Mouse (Mus musculus): Measurements from ENCODE around the gene Gm4737.
"Not testable (repeated sequence)": the region's sequence is repeated elsewhere in the genome, so short reads cannot be mapped to it uniquely, and the experiment has no call there.

The Gm4737 gene

DNA sequence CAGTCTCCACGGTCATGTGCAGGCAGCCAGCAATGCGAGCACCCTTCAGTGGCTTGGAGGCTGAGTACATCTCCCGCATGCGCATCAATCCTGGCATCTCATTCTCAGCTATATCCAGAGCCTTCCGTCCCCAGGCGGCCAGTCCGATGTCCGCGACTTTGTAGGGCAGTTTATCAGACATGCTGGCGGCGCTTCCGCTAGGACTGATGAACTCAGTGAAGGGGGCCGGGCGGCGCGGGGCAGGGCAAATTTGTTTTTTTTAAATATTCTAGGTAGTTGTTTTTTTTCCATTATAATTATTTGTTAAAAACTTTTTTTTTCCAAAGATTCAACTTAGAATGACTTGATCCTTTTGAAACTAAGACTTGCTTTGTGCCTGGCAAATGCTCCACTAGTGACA, at the start of gene Gm4737:
TSS of gene Gm4737 (minus strand) at position 246 of the 400 bp plus-strand sequence.
- not testable (repeated sequence) for DNase-seq

DNA sequence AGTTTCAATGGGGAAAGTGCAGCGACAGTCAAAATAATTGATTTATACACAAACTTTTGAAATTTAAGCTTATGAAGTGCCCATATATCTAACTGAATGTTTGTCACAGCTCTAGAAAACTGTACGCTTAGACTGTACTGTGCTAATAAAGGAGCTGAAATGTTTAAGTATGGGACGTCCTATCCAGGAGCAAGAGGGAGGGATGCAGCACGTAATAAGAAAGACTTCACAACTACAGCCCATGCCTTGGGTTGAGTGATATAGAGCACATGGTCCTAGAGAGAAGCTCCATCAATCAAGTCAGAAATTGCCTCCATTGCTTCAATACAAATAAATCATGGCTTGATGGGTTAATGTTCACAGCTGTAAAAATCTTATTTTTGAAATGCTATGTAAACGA, 40.9 kb upstream of the Gm4737 start:
- DNase-seq, result no peak

DNA sequence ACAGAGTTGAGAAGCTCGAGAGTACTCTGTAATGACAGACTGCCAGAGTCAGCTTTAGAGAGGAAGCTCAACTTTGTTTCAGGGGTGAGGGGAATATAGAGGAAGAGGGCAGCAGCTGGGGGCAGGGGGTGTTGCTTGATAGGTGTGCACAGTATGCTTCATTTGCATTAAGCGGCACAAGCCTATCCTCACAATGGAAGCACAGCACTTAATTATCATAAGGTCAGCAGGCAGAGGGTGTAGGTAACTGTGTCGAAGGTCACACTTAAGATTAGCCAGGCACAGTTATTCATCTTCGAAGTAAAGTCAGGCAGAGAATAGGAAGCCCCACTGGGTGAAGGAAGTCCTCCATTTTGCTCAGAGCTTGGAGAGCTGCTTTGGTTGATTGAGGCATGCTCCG, 28.2 kb upstream of the Gm4737 start:
- DNase-seq, result no peak

DNA sequence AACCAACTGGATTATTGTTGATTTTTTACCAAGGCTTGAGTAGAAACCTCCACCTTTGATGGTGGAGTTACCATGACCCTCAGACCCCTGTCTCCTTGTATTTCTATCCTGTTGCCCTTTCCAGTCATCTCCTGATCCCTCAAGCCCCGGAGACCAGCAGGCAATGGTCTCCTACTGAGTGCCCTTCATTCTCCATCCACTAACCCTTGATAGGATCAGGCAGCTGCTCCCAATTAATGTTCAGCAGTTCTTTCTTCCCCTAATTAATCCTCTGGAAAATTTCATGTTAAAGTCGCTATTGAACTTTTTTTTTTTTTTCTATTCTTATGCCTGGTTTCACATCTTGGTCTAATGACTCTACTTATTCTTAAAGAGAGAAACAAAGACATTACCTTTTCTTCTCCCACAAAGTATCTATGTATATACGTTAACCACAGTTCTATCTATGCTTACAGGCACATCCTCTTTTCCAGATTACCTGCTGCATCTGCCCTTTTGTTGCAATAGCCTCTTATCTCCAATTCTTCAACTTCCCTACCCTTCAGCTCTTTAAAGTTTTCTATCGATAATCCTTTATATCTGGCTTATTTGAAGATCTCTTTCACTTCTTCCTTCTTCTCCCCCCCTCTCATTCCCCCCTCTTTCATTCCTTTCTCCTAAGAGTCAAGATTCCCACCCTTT, 23.4 kb upstream of the Gm4737 start:
- no peak for DNase-seq

DNA sequence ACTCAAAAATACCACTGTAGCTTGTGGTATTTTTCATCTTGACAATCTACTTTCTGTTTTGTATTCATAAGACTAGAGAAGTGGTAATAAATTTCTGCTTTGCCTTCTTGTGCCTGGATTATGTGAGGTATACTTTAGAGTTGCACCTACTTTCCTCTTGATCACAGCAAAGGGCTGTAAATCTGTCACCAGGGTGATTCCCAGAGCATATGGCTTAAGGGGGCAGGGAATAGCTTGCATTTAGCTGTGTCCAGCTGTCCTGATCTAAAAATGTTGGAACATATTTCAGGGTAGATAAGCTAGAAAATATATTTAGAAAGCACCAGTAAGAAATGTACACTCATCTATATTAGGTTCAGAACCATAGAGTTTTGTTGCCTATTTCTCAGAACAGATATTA, 18.2 kb upstream of the Gm4737 start:
- no peak for DNase-seq

DNA sequence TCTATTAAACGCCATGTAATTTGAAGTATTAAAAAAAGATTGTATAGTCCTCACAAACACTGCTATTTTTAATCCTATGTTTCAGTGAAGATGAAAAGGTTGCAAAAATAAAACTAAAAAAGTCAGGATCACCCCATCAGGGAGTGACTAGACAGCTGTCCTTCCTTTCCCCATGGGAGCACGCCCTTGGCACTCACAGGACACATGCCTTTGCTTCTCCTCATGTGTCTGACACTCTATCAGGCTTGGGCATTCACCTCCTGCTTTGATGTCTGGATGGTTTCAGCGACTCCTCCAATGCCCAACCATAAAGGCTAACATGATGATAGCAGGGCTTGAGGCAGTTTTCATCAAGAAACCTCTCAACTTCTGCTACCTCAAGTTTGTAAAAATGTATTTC, 12.1 kb upstream of the Gm4737 start:
- no peak for DNase-seq

DNA sequence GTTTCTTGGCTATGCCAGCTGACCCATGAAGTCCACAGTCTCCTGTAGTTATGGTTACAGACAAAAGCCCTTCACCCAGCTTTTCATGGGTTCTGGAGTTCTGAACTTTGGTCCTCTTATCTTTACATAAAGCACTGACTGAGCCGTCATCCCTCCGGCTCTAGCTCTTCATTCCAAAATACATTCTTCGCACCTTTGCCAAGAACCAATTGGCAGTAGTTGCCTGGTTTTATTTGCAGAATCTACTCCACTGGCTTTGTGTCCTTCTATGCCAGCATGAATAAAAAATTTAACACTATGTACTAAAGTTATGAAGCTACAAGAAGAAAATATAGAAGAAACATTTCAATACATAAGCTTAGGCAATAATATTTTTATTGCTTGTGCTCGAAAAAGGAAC, 10.4 kb upstream of the Gm4737 start:
- no peak for DNase-seq

DNA sequence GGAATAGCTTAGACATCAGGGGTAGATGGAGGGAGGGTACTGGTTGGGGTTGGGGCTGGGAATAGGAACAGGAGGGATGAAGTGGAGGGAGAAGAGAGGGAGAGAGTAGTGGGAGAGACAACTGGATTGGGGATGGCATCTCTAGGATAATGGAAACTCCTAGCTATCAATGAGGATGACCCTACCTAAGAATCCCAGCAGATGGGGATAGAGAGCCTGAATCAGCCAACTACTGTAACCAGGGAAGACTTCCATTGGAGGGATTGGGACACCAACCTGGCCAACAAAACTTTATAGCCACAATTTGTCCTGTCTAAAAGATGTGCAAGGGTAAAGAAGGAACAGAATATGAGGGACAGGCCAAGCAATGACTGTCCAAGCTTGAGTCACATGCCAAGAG, 3.7 kb downstream of the Gm4737 start:
- peak; percentile 2 for DNase-seq

DNA sequence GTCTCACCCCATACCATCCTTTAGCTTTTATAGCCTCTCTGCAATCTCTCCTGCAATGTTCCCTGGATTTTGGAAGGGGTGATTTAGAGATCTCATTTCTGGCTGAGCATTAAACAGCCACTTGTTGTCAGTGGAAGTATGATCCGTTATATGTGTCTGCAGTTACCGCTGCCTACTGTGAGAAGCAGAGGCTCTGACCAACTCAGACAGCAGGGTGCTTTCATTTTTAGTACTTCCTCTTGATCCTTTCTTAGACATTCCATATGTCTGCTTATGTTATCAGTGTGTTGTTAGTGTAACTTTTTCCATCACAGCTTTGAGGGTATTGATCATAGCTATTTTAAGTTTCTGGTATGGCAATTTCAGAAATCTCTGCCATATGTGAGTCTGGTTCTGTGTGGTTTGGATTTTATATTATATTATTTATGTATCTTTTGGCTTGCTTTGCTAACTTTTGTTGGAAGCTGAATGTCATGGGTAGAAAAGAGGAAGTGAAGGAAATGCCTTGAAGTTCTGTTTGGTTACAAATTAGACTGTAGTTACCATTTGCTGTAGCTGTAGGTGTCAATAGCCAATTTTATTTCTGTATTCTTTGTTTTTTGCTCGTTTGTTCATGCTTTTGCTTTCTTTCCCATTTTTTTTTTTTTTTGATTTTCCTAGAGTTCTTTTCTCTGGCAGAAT, 6.1 kb downstream of the Gm4737 start:
- no peak for DNase-seq

DNA sequence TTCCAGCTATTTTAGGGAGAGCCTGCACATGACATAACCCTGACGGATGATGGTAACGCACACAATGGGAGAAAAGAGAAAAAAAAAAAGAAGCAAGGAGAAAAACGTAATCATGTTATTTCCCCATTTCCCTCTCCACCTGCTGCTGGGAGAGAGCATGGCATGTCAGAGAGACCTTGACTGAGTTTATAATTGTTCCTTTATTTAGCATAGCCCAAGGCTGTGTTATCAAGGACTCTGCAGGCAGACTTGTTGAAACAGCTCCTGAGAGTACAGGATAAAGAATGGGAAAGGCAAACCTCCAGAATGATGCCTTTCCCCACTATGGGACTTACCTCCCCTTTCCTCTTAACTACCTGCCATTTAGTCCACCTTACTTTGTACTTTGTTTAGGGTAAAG, 7.9 kb downstream of the Gm4737 start:
- DNase-seq, result no peak

DNA sequence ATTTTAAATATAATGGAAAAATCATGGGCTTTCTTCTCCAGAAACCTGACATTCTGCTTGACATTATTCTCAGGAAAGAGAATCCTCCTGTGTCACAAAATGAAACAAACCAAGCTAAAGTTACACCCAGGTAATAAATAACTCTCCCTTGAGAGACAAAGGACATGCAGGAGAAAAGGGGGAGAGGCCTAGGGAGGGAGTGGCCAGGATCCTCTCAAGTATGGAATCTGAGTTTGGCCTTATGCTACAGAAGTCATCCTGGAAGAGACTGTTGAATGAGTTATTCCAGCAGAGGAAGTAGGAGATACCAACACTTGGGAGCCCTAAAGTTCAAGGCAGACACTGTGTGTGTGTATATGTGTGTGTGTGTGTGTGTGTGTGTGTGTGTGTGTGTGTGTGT, 32.6 kb downstream of the Gm4737 start:
- no peak for DNase-seq

DNA sequence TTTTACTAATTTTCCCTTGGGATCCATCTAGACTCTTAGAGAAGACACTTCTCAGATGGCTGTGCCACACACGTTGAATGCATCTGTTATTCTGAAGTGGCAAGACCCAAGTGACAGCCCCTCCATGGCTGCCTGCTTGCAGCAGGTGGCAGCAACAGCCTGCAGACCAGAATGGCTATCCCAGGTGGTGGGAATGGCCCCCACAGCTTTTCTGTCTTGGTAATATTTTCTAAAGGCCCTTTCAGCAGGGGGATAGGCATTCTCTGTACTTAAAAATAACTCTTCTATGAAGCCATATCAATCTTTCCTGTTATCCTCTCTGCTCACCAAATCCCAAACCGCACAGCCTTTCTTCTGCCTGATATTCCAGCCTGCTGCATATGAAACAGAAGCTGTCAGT, 33.5 kb downstream of the Gm4737 start:
- peak; percentile 12 for DNase-seq

DNA sequence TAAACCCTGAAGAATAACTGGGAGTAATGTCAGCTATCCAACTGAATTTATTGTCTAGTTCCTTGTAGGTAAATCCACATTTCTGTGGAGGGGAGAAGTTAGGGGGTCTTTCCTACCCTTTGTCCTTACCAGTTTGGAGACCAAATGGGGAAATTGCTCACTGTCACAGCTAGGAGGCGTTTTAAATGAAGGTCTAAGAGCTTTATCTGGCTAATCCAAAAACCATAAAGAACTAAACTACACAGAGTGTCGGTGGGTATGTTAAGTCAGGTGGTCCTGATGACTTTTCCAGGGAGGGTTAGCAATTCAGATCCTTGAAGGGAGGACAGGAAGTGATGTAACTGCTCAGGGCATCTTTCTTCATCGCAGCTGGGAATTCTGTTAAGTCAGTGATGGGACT, 34.3 kb downstream of the Gm4737 start:
- DNase-seq, result no peak

DNA sequence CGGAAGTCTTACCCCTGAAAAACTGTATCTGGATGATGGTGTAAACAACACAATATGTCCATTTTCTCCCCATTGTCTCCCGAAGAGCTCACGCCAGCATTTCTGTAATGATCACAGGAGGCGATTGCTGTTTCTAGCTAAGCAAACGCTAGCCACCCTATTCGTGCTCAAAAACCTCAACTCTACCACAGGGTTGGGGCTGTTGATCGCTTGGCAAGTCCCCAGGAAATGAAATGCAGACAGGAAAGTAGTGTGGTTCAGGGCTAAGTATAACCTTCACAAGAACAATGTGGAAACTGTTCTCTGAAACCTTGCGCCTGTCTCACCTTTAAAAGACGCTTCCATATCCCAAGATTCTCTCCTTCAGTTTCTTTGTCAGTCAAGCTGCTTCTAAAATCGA, 34.9 kb downstream of the Gm4737 start, which contains the start of gene Cd96:
TSS of gene Cd96 (minus strand) at position 232 of the 400 bp plus-strand sequence.
- no peak for DNase-seq

DNA sequence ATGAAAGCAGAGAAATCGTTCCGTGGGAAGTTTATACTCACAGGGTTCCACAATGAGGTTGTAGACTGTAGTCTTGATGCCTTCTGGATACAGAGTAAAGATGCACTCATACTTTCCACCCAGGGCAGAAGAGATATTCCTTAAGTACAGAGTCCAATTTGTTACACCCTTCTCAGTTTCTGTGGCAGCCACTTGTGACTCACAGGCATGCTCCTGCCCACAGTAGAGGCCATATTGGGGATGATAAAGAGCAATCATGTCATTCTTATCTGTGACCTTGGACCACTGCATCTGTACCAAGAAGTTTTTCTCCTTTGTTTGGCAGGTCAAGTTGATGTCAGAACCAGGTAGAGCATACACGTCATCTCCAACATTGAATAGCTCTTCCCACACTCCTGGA, 37.2 kb downstream of the Gm4737 start:
- DNase-seq, result no peak

DNA sequence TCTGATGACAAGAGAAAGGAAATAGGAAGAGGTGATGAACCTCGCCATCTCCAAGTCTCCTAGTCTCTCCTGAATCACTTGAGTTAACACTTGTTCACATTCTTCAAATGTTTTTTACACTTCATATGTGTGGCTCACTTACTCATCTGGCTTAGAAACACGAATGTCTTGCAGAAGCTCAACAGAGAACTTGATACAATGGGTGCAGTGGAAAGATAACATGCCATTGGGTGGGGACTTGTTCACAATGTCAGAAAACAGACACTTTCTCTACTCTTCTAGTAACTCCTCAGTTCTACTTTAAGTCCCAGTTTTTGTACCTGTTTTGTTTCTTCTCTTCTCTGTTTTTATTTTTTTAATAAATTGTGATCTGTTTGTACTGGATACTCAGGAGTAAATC, 40.1 kb downstream of the Gm4737 start:
- DNase-seq, result no peak

DNA sequence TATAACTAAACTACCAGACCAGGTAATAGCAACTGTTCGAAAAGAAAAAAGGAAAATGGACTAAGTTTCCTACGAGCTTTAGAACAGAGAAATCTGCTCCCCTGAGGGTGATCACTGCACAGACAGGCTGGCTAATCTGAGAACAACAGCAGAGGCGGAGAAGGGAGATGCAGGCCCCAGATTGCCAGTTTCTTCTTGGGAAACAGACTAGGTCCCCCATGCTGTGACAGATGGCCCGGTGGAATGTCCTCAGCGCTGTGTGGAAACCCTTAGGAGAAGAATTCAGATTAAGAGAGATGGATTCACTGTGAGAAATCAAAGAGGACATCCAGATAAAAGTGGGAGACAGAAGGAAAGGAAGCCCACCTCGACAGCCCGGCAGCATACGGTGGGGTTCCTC, 45.3 kb downstream of the Gm4737 start:
- DNase-seq, result no peak

DNA sequence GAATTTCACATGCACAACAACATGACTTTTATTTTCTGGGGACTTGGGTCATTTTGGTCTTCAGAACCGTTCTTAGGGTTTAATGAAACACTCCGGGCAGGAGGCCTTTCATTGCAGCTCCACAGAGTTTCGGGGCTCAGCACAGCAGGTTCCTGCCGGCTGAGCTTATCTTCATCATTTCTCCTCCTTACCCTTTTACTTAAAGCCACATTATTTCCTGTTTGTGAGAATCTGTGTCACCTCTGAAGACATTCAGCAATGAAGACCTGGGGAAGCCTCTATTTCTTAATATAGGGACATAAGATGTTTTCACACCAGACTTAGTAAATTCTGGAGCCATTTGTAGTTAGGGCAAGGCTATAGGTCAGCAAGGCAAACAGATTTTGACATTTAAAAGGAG, 47.4 kb downstream of the Gm4737 start:
- DNase-seq, result no peak

DNA sequence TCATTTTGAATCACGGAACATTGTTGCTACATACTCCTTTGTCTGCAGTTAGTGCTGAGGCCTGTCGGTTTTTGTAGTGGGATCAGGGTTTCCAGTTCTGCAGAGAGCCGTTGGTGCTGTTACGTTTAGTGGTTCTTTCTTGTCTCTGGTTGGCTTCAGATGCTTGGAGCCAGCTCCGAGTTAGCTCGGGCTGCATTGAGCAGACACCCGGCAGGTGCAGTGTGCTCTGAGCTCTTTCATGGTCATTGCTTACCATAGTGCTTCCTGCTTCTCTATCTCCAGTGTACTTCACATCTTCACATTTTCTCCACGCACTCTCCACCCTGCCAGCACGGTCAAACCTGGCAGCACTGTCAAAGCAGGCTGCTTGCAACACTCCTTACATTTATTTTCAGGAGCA, 50.4 kb downstream of the Gm4737 start:
- no peak for DNase-seq

All from kidney, postnatal 14 days (tissue).